Mouse (Mus musculus): Measurements from ENCODE around the gene Cwc25.

GRCm38 (mm10) chr11:97696669-97697068 lies 69.7 kb downstream of the Cwc25 start:
- no peak for TF ChIP-seq CTCF (IDR thresholded peaks at IDR 0.05; ENCODE audit: control insufficient read depth, insufficient read depth, insufficient read length)
- no peak for TF ChIP-seq MYOD1 (IDR thresholded peaks at IDR 0.05; ENCODE audit: control insufficient read depth, insufficient read length, low read depth)
- TF ChIP-seq CEBPB (IDR thresholded peaks at IDR 0.05; ENCODE audit: low read depth): no peak
- TF ChIP-seq MYOG (IDR thresholded peaks at IDR 0.05; ENCODE audit: control insufficient read depth, extremely low read depth, insufficient read length): no peak
- TF ChIP-seq MAX (IDR thresholded peaks at IDR 0.05): no peak

Measured in C2C12 (cell line).